Mouse (Mus musculus): ENCODE measurements around the gene Wnt7b. TPM values are rescaled to one million over a fixed set of nuclear protein-coding genes. Genes with fewer than 3 reads are reported as not detected.

Gene Wnt7b
- total and polyA plus RNA-seq, 3 experiments, result not detected

DNA sequence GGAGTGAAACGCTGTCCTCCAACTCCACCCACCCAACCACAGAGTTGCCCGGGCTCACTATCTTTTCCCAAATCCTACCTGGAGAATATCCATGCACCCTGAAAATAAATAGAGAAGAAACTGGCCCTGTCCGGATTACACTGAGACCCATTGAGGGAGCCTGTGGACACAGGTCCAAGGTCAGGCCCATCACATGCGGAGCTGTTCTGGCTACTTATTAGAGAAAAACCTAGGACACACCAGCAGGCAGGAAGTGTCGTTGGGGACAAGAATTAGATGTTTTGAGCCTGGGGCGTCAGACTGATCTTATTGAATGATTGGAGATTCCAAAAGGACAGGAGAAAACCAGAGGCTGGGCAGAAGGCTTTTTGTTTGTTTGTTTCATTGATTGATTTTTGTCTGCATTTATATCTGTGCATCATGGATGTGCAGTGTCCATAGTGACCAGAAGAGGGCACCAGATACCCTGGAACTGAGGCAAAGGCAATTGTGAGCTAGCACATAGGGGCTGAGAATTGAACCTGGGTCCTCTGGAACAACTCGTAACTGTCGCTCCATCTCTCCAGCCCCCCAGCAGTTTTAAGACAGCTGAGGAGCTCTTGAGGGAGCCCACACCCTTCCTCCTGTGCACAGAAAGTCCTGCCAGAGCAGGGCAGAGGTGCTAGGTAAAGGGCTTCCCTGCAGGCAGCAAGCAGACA lies 30.5 kb upstream of the Wnt7b start:
- dilution Hi-C loops (cut with MboI; ENCODE audit: extremely low pct_ligation_motif_present, extremely low pct_unique_long_range_greater_than_20kb, low sequenced_read_pairs), result no loop called here
- Histone ChIP-seq H3K4me3 (replicated peaks in 1 of 3; ENCODE audit: low read depth in 2 of 3, low read length in 2 of 3, poor library complexity in 1 of 3) (no peak overlapping the region), H3K36me3 (replicated peaks in 1 of 2; ENCODE audit: control insufficient read depth in 1 of 2, insufficient read depth in 1 of 2, low read length in 1 of 2) (no peaks in the 10 kb centered on the region), H3K27me3 (replicated peaks) (peaks cover 39% of the 10 kb centered on the region), H3K4me2 (ENCODE audit: insufficient read depth, low read depth, poor library complexity, severe bottlenecking) (no peak overlapping the region), H3K79me2 (replicated peaks; ENCODE audit: control insufficient read depth, extremely low read depth, insufficient read depth, poor library complexity, severe bottlenecking) (no peaks in the 10 kb centered on the region), H3K27ac (ENCODE audit: insufficient read depth, low read depth) (no peak overlapping the region), H3K9ac (ENCODE audit: insufficient read depth, low read depth) (no peak overlapping the region), H3K4me1 (ENCODE audit: control insufficient read depth in 1 of 2, insufficient read depth in 2 of 2) (peaks cover 5 to 16% of the 10 kb centered on the region in 2 experiments; a peak in 3 of 4 replicates), H3K9me3 (replicated peaks; ENCODE audit: low read length) (peaks cover 5% of the 10 kb centered on the region)
- peak; percentile 34 for DNase-seq (ENCODE audit: extremely low read depth)
- in situ Hi-C loops (cut with MboI; ENCODE audit: low pct_ligation_motif_present, low pct_unique_long_range_greater_than_20kb, low sequenced_read_pairs), result loop anchor here (5.0 to 25.0 kb wide), 3 partner anchors 89 to 399 kb away; no protein-coding TSS in a partner anchor
- no peak for TF ChIP-seq KAT2A (IDR thresholded peaks at IDR 0.05; ENCODE audit: insufficient replicate concordance, low read length)
- peak; percentile 83 for TF ChIP-seq SMC3 (IDR thresholded peaks at IDR 0.05; ENCODE audit: low read depth, low read length)
- TF ChIP-seq CTCF (conservative IDR thresholded peaks at IDR 0.05 in 1 of 2, IDR thresholded peaks at IDR 0.05 in 1 of 2; ENCODE audit: low read depth in 2 of 2, low read length in 2 of 2), result peak; percentile 71 to 83
- no peak for TF ChIP-seq EP300 (IDR thresholded peaks at IDR 0.05; ENCODE audit: low read length)
- peak; percentile 80 for TF ChIP-seq RAD21 (IDR thresholded peaks at IDR 0.05; ENCODE audit: low read depth, low read length)
- no peak for TF ChIP-seq MEF2A (IDR thresholded peaks at IDR 0.05; ENCODE audit: borderline replicate concordance, low read depth, low read length)
- peak; percentile 42 for TF ChIP-seq ZC3H11A (IDR thresholded peaks at IDR 0.05; ENCODE audit: low read depth, low read length)
- no peak for TF ChIP-seq MXI1 (IDR thresholded peaks at IDR 0.05; ENCODE audit: low read depth, low read length)
- TF ChIP-seq E2F4 (IDR thresholded peaks at IDR 0.05; ENCODE audit: insufficient replicate concordance, low read depth, low read length), result no peak

DNA sequence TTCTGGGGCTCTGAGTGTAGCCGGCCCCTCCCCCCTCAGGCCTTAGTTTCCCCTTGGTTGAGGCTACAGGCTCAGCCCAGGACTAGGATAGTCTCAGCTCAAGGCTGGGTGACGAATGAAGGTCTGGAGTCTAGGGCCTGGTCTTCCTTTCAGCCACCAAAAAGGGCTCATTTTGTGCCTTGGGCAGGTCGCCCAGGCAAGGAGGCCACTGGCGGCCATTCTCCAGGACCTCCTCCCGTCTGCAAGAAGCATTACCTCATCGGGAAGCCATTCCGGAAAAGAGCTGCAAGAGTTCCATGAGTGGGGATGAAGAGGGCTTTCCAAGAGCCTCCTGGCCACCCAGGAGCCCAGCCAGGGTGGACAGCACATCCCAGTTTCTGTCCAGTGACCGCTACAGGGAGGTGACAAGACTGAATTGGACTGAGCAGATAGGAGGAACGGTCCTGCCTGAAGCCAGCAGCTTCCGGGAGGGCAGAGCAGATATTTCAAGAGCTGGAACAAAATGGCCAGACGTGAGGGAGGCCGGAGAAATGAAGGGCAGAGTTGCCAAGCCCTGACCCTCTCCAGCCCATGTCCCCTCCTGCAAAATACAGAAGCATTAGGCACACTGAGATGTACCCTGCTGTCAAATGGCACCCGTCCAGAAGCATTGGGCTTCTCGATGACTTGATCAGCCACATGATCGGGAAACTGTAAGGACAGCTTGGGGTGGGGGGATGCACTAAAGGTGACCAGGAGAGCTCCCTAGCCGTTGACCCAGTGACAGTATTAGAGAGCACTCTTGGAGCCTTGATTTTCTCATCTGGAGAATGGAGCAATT lies 29.6 kb upstream of the Wnt7b start:
- Histone ChIP-seq H3K79me2 (replicated peaks; ENCODE audit: control insufficient read depth, extremely low read depth, insufficient read depth, poor library complexity, severe bottlenecking) (no peaks in the 10 kb centered on the region), H3K27ac (ENCODE audit: insufficient read depth, low read depth) (no peak overlapping the region), H3K4me3 (replicated peaks in 1 of 3; ENCODE audit: low read depth in 2 of 3, low read length in 2 of 3, poor library complexity in 1 of 3) (no peak overlapping the region), H3K4me1 (ENCODE audit: control insufficient read depth in 1 of 2, insufficient read depth in 2 of 2) (peaks cover 5 to 16% of the 10 kb centered on the region in 2 experiments; a peak in 3 of 4 replicates), H3K4me2 (ENCODE audit: insufficient read depth, low read depth, poor library complexity, severe bottlenecking) (no peak overlapping the region), H3K9ac (ENCODE audit: insufficient read depth, low read depth) (no peak overlapping the region), H3K27me3 (replicated peaks) (peaks cover 39% of the 10 kb centered on the region), H3K36me3 (replicated peaks in 1 of 2; ENCODE audit: control insufficient read depth in 1 of 2, insufficient read depth in 1 of 2, low read length in 1 of 2) (no peaks in the 10 kb centered on the region), H3K9me3 (replicated peaks; ENCODE audit: low read length) (peaks cover 5% of the 10 kb centered on the region)
- TF ChIP-seq TCF12 (IDR thresholded peaks at IDR 0.05; ENCODE audit: low read depth, low read length) (no peak), E2F4 (IDR thresholded peaks at IDR 0.05; ENCODE audit: insufficient replicate concordance, low read depth, low read length) (no peak), MXI1 (IDR thresholded peaks at IDR 0.05; ENCODE audit: low read depth, low read length) (no peak), SMC3 (IDR thresholded peaks at IDR 0.05; ENCODE audit: low read depth, low read length) (no peak), ZMIZ1 (IDR thresholded peaks at IDR 0.05; ENCODE audit: low read depth, low read length) (no peak), PAX5 (IDR thresholded peaks at IDR 0.05; ENCODE audit: low read length) (no peak)
- DNase-seq (ENCODE audit: extremely low read depth), result no peak
- in situ Hi-C loops (cut with MboI; ENCODE audit: low pct_ligation_motif_present, low pct_unique_long_range_greater_than_20kb, low sequenced_read_pairs) (loop anchor here (5.0 to 25.0 kb wide), 3 partner anchors 90 to 400 kb away; no protein-coding TSS in a partner anchor), dilution Hi-C loops (cut with MboI; ENCODE audit: extremely low pct_ligation_motif_present, extremely low pct_unique_long_range_greater_than_20kb, low sequenced_read_pairs) (no loop called here)
